Mouse (Mus musculus) spleen, postnatal 36 days (tissue): ENCODE measurements around the gene Cdca4.
"Not testable (repeated sequence)": the region's sequence is repeated elsewhere in the genome, so short reads cannot be mapped to it uniquely, and the experiment has no call there.

Experiments used
- DNase-seq, 2 experiments: peaks; one replicate each; pipeline ENCODE4 v3.0.0; 2022; ENCODE audit warnings: low spot score in 2 of 2, mixed read lengths in 1 of 2

Cdca4 gene

GRCm38 (mm10) chr12:112857021-112857925, 28.1 kb upstream of the Cdca4 start:
- DNase-seq, result peak in 1 of 2 experiments; percentile 49

GRCm38 (mm10) chr12:112856338-112856737, 27.1 kb upstream of the Cdca4 start:
- no peak for DNase-seq

DNA sequence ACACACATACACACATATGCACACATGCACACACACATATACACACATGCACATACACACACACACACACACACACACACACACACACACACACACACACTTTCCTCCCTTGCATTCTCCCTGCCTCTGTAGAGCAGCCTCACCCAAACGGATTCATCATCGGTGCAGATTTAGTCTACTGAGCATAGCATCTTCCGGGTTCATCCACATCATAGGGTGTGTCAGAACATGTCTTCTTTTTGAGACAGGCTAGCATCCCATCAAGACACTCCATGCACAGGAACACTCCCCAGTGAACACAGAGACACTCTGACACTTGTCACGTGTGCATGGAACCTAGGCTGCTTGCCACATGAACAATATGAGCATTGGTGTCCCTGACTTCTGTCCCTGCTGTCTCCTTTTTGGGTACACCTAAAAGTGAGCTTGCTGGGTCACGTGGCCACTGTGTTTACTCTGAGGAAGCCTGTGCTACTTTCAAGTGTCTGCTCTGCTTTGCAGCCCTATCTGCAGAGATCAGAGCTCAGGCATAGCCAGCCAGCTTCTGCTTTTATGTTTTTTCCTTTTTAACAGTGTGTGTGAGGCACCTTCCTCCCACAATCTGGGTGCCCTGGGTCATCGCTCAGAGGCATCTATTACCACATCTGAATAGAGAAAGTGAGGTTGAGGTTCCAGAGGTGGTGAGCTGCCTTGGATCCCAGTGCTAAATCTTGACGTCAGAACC, 25.5 kb upstream of the Cdca4 start:
- peak; percentile 78 to 79 for DNase-seq

GRCm38 (mm10) chr12:112853050-112853729, 24.0 kb upstream of the Cdca4 start:
- DNase-seq, result no peak

DNA sequence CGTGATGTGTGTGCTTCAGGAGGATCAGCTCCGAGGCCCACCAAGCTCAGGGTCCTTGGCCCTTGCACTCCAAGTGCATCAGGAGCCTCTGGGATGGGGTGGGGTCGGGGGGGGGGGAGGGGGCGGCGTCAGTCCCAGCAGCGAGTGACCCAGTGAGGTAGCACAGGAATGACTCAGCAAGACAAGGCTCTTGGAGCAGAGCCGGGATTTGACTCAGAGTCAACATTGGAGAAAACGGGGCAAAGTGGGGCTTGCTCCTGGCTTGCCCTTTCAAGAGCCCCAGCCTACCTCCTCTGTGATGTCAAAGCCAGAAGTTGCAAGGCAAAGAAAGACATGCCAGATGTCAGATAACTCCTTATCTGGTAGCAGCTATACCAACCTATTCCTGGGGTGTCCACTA, 21.9 kb upstream of the Cdca4 start:
- DNase-seq, result no peak

DNA sequence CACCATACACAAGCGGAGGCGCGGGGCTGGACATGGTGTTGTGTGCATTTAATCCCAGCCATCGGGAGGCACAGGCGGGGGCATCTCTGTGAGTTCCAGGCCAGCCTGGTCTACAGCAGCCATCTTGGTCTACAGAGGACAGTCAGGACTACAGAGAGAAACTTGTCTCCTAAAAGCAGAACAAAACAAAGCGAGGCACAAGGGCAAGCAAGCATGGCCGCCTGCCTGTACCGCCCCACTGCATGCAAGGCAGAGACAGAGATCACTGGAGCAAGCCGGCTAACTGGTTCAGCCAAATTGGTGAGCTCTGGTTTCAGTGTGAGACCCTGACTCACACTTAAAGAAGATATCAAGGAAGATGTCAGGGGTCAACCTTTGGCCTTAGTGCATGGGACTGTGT, 21.1 kb upstream of the Cdca4 start:
- DNase-seq, result peak; percentile 34 to 42

- DNase-seq, result peak in 1 of 2 experiments; percentile 34
These were observed 20.2 kb upstream of the Cdca4 start for GRCm38 (mm10) chr12:112849235-112850022.

DNA sequence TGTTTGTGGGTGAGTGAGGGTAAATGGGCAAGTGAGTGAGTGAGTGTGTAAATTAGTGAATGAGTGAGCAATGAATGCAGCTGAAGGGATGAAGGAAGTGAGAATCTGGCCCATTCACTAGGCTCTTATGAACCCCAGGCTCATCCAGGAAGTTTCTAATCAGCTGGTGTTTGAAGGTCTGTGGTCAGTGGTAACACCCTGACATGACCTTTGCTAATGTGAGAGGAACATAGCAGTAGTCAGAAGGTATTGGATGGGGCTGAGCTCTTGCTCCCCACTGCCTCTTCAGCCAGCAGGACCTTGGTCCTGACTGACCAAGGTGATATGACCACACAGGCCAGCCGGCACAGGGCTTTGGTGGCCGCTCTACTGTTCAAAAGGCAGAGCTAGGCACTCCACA, 18.7 kb upstream of the Cdca4 start:
- DNase-seq, result no peak

GRCm38 (mm10) chr12:112843803-112844202, 14.6 kb upstream of the Cdca4 start:
- DNase-seq, result peak; percentile 81 to 83

GRCm38 (mm10) chr12:112842128-112842527, 12.9 kb upstream of the Cdca4 start:
- DNase-seq, result not testable (repeated sequence)

GRCm38 (mm10) chr12:112841338-112841892, 12.2 kb upstream of the Cdca4 start:
- DNase-seq, result not testable (repeated sequence)

GRCm38 (mm10) chr12:112840209-112841086, 11.2 kb upstream of the Cdca4 start:
- DNase-seq, result no peak

DNA sequence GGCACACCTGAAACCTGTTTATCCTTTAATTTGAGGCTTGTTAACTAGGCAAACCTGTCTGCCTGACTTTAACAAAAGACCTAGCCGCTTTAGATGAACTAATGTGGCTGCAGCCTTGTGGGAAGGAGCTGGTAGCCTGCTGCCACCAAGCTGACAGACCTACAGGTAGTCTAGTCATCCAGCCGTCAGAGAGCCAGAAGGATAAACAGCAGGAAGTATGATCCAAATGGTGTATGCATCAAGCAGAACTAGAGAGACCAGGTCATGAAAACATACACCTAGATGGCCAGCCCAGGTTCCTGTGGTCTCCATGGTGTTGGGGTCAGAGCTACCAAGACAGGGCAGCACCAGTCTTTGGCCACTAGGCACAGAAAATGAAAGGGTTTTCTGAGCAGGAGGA, 5.8 kb upstream of the Cdca4 start:
- no peak for DNase-seq

- no peak for DNase-seq
These were observed 4.3 kb upstream of the Cdca4 start for GRCm38 (mm10) chr12:112833527-112833926.

DNA sequence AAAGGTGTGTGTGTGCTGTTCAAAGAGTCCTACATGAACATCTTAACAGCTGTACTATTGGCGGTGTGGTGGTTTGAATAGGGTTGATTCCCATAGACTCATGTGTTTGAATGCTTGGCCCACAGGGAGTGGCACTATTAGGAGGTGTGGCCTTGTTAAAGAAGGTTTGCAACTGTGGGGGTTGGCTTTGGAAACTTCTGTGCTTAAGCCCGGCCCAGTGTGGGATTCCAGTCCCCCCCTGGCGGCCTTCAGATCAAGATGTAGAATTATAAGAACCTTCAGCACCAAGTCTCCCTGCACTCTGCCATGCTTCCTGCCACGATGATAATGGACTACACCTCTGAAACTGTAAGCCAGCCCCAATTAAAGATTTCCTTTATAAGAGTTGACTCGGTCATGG, 3.2 kb upstream of the Cdca4 start:
- no peak for DNase-seq

DNA sequence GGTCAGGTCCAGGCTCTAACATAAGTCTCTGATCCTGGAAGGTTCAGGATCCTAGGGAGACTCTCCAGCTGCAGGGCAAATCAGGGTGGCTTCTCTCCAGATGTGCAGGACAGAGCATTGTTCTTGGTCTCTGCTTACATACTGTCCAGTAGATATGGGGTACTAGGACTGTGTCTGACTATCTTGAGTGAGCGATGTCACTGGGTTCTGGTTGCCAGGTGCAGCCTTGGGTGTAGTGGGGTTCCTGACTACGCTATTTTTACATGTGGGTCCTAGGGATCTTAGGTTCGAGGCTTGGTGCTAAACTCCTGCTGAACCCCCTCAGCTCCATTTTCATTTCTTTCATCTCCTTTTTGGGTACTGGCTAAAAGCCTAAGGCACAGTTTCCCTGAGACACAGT, 1.3 kb upstream of the Cdca4 start:
- no peak for DNase-seq

DNA sequence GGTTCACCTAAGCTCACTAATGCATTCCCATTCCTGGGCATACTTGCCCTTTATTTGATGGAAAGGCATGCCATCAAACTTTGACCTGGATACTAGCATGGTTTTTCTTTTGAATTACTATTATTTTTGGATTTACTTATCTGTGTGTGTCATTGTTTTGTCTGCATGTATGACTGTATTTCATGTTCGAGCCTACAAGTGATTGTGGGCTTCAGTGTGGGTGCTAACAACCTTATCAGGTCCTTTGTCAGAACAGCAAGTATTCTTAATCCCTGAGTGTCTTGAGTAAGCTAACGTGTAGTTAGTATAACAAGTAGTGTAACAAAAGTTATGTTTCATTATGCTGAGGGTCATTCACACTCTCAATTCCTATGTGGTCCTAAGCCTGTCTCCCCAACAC, 918 bp upstream of the Cdca4 start:
- no peak for DNase-seq

- DNase-seq, result peak; percentile 79 to 80
These were observed 551 bp downstream of the Cdca4 start for GRCm38 (mm10) chr12:112828501-112829243.

DNA sequence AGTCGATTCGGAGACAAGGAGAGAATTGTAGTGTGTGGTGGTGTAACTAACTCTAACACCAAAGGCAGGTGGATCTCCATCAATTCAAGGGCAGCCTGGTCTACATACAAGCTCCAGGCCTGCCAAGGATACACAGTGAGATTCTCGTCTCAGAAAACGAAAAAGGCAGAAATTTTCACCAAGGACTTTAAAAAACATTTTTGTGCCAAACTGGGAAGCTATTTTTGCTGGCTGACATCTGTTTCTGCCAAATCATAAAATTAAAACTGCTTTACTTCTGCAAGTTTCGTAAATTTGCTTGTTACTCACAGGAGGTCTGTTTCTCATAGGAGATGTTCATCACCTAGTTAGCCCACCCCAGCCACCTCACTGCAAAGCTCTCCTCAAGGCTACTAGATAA, 3.3 kb downstream of the Cdca4 start:
- no peak for DNase-seq
